Mouse (Mus musculus) intestine, embryonic 14.5 days (tissue): ENCODE measurements around the gene Rnase12. TPM values are rescaled to one million over a fixed set of nuclear protein-coding genes. Genes with fewer than 3 reads are reported as not detected.

ENCODE experiments used
- ATAC-seq: fragments of 200-750 bp; cut with Nextera tagmentation; replicated peaks from 2 replicates; pipeline ENCODE4 v1.8.0; 2017; ENCODE audit warnings: low read depth, moderate number of reproducible peaks, moderate TSS enrichment, moderate library complexity; ENCODE audit not compliant: low FRiP score, low TSS enrichment
- DNase-seq: peaks from one replicate; pipeline ENCODE4 v3.0.0-alpha.2; 2018; ENCODE audit warnings: low spot score
- H3K27ac ChIP-seq: fragments of 300-500 bp; sonication (generic); 2 replicates; pipeline ENCODE4 v1.5.1; 2014; ENCODE audit warnings: low read depth, mild to moderate bottlenecking, control low read depth
- H3K27me3 ChIP-seq: fragments of 300-500 bp; sonication (generic); replicated peaks from 2 replicates; pipeline ENCODE4 v1.6.1; 2014; ENCODE audit warnings: low read length, control low read depth; ENCODE audit not compliant: control insufficient read depth, insufficient read depth
- H3K36me3 ChIP-seq: fragments of 300-500 bp; sonication (generic); 2 replicates; pipeline ENCODE4 v1.6.1; 2014; ENCODE audit warnings: low read length, control low read depth; ENCODE audit not compliant: control insufficient read depth, insufficient read depth
- H3K4me1 ChIP-seq: fragments of 300-500 bp; sonication (generic); replicated peaks from 2 replicates; pipeline ENCODE4 v1.6.1; 2014; ENCODE audit warnings: low read length, control low read depth, mixed read lengths; ENCODE audit not compliant: control insufficient read depth, insufficient read depth
- H3K4me2 ChIP-seq: fragments of 300-500 bp; sonication (generic); 2 replicates; pipeline ENCODE4 v1.6.1; 2014; ENCODE audit warnings: low read length
- H3K4me3 ChIP-seq: fragments of 300-500 bp; sonication (generic); 2 replicates; pipeline ENCODE4 v1.5.1; 2014; ENCODE audit warnings: low read depth, low read length, control low read depth, mixed read lengths
- H3K9ac ChIP-seq: fragments of 300-500 bp; sonication (generic); 2 replicates; pipeline ENCODE4 v1.6.1; 2014; ENCODE audit warnings: mild to moderate bottlenecking, low read length
- H3K9me3 ChIP-seq: fragments of 300-500 bp; sonication (generic); 2 replicates; pipeline ENCODE4 v1.6.1; 2016; ENCODE audit warnings: low read length, control low read depth; ENCODE audit not compliant: control insufficient read depth
- WGBS: fragments of 180-500 bp; shearing (Covaris S2); extraction: QIAGEN DNeasy Blood & Tissue Kit; methylation state at CpG from one replicate; pipeline ENCODE4 v1.1.7; 2014; 5-methylcytosine and 5-hydroxymethylcytosine counted together
- polyA plus RNA-seq: library from polyadenylated mRNA; unstranded; fragments of >200 nt; fragmentation: Nextera tagmentation; extraction: Ambion mirVana; gene quantifications from 2 replicates; pipeline ENCODE4 v1.2.1, GENCODE M21; 2014

Rnase12 gene
- polyA plus RNA-seq, 1 experiment from 2014 or later: 0.97 TPM

DNA sequence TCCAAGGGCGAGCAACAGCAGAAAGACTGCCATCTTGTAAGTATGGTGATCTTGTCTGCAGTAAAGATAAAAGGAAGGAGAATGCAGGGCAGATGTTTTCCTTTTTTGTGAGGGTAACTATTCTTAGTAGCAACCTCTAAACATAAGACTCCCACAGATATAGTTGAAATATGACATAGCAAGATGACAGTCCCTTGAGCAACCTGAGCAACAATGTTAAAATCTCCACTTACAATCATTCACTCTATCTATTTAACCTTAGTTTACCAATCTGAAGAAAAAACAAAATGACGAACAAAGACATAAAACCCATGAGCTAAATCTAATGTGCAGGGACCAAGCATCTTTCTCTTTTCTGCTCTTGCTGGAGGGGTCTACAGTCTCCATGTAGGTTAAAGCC is 7.4 kb downstream of the Rnase12 start, which contains the start of gene Rnase11:
Rnase11 (minus strand) TSS at position 101 of the 400 bp plus-strand sequence.
- ATAC-seq (no peak), DNase-seq (no peak)
- no peaks in the 10 kb centered on the region; the same call in 1 of the 2 replicates for H3K4me1 ChIP-seq
- no peaks in the 10 kb centered on the region for H3K36me3 ChIP-seq
- H3K9ac ChIP-seq: no peak within 1 kb of the TSS
- H3K4me3 ChIP-seq: no peak within 1 kb of the TSS
- H3K9me3 ChIP-seq: no peaks in the 10 kb centered on the region
- H3K27me3 ChIP-seq: no peaks in the 10 kb centered on the region
- no peak within 1 kb of the TSS for H3K27ac ChIP-seq
- H3K4me2 ChIP-seq: no peak within 1 kb of the TSS
- 84% methylated on average over 2 of the region's 2 CpGs for WGBS

DNA sequence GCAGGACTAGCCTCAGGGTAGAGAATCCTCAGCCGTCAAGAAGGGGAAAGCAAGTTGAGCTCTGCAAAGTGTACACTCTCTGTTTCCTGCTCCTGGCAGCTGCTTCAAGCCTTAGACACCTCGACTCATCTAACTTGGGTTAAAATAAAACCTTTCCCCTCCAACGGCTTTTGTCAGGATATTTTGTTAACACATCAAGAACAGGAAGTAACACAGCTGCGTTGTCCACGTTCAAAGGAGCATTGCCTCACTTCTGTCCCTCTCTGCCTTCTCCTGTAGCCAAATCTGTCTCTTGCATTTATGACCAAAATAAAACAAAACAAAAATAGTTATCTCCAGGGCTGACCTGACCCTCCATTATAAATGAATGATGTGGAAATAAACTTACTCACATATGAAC is 9.6 kb downstream of the Rnase12 start:
- no peak for ATAC-seq

DNA sequence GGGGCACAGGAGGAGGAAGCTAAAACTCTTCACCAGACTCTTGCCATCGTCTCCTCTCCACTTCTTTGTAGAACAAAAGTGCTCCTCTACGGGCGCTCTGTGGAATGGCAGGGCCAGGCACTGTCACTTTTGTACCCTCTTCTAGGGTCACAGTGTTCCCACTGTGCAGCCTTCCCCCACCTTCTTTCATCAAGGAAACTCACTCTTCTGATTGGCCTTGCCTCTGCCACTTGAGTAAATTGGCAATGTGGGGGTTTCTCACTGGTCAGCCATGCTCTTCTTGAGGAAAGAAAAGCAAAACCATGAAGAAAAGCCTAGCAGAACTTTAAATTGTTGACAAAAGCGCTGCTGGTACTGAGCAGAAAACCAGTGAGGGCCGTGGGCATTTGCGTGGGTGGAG is 15.7 kb downstream of the Rnase12 start, which contains the start of gene Rnase9:
Rnase9 (minus strand) TSS at position 101 of the 400 bp plus-strand sequence.
- H3K36me3 ChIP-seq: no peaks in the 10 kb centered on the region
- H3K9me3 ChIP-seq: no peaks in the 10 kb centered on the region
- H3K4me3 ChIP-seq: no peak within 1 kb of the TSS
- no peak within 1 kb of the TSS for H3K27ac ChIP-seq
- H3K4me2 ChIP-seq: no peak within 1 kb of the TSS
- 77% methylated on average over 6 of the region's 6 CpGs for WGBS
- H3K4me1 ChIP-seq: no peaks in the 10 kb centered on the region
- ATAC-seq (no peak), DNase-seq (no peak)
- no peak within 1 kb of the TSS for H3K9ac ChIP-seq
- no peaks in the 10 kb centered on the region for H3K27me3 ChIP-seq

More for the DNA sequence above, 9.6 kb downstream of the Rnase12 start:
- Histone ChIP-seq H3K27ac (no peak overlapping the region), H3K4me2 (no peak overlapping the region), H3K36me3 (no peaks in the 10 kb centered on the region), H3K9ac (no peak overlapping the region), H3K4me1 (no peaks in the 10 kb centered on the region; the same call in 1 of the 2 replicates), H3K4me3 (no peak overlapping the region), H3K27me3 (no peaks in the 10 kb centered on the region), H3K9me3 (no peaks in the 10 kb centered on the region)
- no peak for DNase-seq
- WGBS: 28% methylated on average over 5 of the region's 5 CpGs

DNA sequence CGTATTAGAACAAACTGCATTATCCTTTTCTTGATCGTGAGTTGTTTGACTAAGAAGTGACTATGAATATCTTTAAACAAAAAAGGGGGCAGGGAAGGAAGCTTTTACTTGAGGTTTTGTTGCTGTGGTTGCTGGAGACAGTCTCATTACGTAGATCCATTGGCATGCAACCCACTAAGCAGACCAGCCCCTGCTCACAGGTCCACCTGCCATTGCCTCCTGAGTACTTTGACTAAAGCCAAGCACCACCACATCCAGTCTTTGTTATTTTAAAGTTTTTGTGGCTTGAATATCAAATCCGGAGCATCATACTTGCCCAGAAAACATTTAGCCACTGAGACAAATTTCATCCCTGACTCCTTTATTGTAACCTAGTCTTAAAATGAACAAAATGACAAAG is 21.2 kb downstream of the Rnase12 start:
- no peak overlapping the region for H3K27ac ChIP-seq
- ATAC-seq (no peak), DNase-seq (no peak)
- H3K27me3 ChIP-seq: no peaks in the 10 kb centered on the region
- no peaks in the 10 kb centered on the region for H3K9me3 ChIP-seq
- 80% methylated on average over 4 of the region's 4 CpGs for WGBS
- H3K4me1 ChIP-seq: no peaks in the 10 kb centered on the region
- H3K4me3 ChIP-seq: no peak overlapping the region
- H3K36me3 ChIP-seq: no peaks in the 10 kb centered on the region
- no peak overlapping the region for H3K9ac ChIP-seq
- no peak overlapping the region for H3K4me2 ChIP-seq

DNA sequence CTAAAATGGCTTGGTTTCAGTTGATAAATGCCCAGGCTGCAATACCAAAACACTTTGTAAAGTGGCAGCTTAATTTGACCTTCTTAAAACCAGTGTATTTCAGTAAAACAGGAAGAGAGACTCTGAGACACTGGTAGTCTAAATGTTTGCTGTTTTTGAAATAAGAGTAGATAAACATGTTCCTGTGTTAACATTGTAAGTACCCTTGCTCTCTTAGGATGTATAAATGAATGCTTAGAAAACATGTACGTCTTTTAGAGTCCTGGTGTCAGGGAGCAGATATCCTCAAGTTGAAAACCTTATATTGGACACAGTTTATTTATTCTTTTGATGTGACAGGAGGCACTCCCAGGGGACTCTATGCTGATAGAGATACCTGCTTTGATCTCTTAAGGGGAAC is 22.3 kb downstream of the Rnase12 start:
- no peaks in the 10 kb centered on the region for H3K9me3 ChIP-seq
- H3K4me1 ChIP-seq: no peaks in the 10 kb centered on the region
- no peak overlapping the region for H3K4me3 ChIP-seq
- H3K4me2 ChIP-seq: no peak overlapping the region
- H3K36me3 ChIP-seq: no peaks in the 10 kb centered on the region
- no peak overlapping the region for H3K27ac ChIP-seq
- no peak for ATAC-seq
- H3K9ac ChIP-seq: no peak overlapping the region
- 41% methylated on average over 1 of the region's 1 CpGs for WGBS
- no peak for DNase-seq
- H3K27me3 ChIP-seq: no peaks in the 10 kb centered on the region

DNA sequence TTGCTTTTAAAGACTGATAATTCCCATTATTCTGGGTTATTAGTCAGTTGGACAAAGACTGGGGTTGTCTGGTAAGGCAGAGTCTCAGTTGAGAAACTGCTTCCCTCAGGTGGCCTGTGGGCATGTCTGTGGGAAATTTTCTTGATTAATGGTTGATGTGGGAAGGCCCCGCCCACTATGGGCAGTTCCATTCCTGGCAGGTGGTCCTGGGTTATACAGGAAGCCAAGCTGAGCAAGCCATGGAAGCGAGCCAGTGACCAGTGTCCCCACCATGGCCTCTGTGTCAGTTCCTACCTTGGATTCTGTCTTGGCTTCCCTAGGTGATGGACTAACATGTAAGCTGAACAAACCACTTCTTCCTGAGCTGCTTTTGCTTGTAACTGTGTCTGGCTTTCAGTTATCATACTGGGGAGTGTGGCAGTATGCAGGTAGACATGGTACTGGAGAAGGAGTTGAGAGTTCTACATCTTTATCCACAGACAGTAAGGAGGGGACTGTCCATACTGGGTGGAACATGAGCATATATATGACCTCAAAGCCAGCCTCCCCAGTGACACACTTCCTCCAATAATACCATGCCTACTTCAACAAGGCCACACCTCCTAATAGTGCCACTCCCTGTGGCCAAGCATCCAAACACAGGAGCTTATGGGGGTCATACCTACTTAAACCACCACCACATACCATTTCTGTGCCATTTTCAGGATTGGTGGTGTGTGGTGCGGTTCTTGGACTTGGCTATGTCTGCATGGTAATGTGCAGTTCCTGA is 29.9 kb downstream of the Rnase12 start:
- no peak overlapping the region for H3K4me2 ChIP-seq
- H3K4me1 ChIP-seq: no peaks in the 10 kb centered on the region
- H3K36me3 ChIP-seq: no peaks in the 10 kb centered on the region
- DNase-seq (no peak), ATAC-seq (0 out of 2 replicates have a peak, but pooled peaks have one; percentile 40)
- 58% methylated on average over 3 of the region's 3 CpGs for WGBS
- no peak overlapping the region for H3K9ac ChIP-seq
- no peaks in the 10 kb centered on the region for H3K27me3 ChIP-seq
- no peaks in the 10 kb centered on the region for H3K9me3 ChIP-seq
- no peak overlapping the region for H3K4me3 ChIP-seq
- H3K27ac ChIP-seq: no peak overlapping the region

DNA sequence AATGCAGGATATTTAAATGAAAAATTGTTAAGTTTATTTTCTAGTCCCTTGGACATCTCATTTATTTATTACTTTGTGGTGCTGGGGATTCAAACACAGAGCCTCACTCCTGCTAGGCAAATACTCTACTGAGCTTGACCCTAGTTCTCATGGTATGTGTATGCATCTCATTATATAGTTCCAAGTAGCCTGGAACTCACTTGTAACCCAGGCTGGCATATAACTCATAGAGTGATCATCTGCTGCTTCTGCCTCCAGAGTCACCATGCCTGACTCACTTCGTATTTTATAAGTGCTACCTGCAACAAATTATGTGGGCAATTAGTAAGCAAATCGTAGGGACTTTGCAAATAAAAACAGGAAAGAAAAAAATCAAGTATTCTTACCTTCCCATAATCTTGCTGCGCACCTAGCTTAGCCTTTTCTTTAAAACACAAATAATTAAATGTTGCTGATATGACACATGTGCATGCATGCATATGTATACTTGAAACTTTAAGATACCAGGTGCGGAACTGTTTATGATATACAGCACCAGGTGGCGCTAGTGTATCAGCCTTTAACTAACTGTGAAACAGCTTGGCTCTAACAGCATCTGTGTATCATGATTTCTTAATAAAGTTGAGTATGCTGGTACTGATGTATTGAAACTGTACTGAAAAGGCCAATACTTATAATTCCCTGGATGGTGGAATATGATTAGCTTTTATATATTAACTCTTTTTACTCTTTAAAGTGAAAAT is 30.9 kb downstream of the Rnase12 start:
- 37% methylated on average over 5 of the region's 5 CpGs for WGBS

DNA sequence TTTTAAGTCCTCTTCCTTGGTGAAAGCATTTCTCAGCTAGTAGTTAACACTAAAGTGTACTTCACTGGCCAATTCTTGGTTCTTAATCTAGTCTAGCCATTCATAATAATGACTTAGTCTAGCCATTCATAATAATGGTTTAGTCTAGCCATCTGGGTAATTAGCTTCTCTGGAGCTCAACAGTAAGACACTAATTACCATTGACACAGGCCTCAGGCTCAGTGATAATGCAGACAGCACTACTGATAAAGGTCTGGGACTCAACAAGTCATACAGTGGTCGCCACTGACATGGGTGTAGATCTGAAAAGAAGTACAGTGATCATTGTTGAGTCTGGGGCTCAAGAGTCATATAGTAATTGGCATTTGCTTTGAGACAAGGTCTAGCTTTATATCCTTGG is 32.6 kb downstream of the Rnase12 start:
- H3K9ac ChIP-seq: no peak overlapping the region
- no peak for ATAC-seq
- 91% methylated on average over 1 of the region's 1 CpGs for WGBS
- H3K4me2 ChIP-seq: no peak overlapping the region
- no peak for DNase-seq
- H3K9me3 ChIP-seq: no peaks in the 10 kb centered on the region
- no peaks in the 10 kb centered on the region for H3K27me3 ChIP-seq
- no peak overlapping the region for H3K27ac ChIP-seq
- H3K36me3 ChIP-seq: no peaks in the 10 kb centered on the region
- H3K4me3 ChIP-seq: no peak overlapping the region
- H3K4me1 ChIP-seq: no peaks in the 10 kb centered on the region

More for the DNA sequence above, 30.9 kb downstream of the Rnase12 start:
- Histone ChIP-seq H3K9ac (no peak overlapping the region), H3K27ac (no peak overlapping the region), H3K36me3 (no peaks in the 10 kb centered on the region), H3K27me3 (no peaks in the 10 kb centered on the region), H3K4me1 (no peaks in the 10 kb centered on the region), H3K9me3 (no peaks in the 10 kb centered on the region), H3K4me2 (no peak overlapping the region), H3K4me3 (no peak overlapping the region)
- 0 out of 2 replicates have a peak, but pooled peaks have one; percentile 40 for ATAC-seq
- DNase-seq: peak; percentile 65
